Mouse (Mus musculus): Measurements from ENCODE around the gene Nyap2.

- TF ChIP-seq POLR2A (IDR thresholded peaks at IDR 0.05; ENCODE audit: extremely low read depth, insufficient read depth, low read length) (no peak), CTCF (IDR thresholded peaks at IDR 0.05; ENCODE audit: low read depth, low read length) (no peak)
Measured at GRCm38 (mm10) chr1:81387722-81388121, 311.0 kb downstream of the Nyap2 start.

Measured in liver, adult 2 months (tissue).